Mouse (Mus musculus): ENCODE measurements around the gene Marc1.

Gene Marc1

DNA sequence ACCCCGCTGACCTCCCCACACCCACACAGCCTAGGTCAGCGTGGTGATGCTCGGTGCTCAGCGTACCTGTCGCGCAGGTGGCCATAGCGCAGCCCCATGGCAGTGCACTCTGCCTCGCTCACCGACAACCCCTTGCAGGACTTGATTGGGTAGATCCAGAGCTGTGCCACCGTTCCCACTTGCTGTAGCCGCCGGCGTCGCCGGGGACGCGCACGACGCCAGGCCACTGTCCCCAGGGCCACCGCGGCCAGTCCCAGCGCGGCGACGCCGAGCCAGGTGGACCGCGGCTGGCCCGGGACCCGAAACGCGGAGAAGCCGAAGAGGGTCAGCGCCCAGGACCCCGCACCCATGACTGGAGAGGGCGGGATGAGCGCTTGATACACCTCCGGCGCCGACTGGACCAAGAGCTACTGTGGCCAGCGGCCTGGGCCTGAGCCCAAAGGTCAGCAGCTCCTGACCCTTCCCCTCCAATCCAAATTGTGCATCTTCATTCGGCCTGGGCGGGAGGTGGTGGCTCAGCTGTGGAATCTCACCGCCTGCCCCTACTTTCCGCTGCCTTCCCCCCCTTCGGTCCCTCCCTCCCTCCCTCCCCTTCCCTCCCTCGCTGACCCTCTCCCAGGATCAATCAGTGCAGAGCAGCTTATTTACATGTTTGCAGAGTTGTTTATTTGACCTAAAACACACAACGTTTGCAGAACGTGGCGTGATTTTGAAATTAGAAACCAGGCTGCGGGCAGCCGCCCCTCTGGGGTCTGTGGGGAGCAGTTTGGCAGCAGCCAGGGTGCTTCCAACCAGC lies at the start of gene Marc1:
TSS of gene Marc1 (minus strand) at position 534 of the 796 bp plus-strand sequence.
- no peak for DNase-seq (ENCODE audit: low spot score in 2 of 2)

DNA sequence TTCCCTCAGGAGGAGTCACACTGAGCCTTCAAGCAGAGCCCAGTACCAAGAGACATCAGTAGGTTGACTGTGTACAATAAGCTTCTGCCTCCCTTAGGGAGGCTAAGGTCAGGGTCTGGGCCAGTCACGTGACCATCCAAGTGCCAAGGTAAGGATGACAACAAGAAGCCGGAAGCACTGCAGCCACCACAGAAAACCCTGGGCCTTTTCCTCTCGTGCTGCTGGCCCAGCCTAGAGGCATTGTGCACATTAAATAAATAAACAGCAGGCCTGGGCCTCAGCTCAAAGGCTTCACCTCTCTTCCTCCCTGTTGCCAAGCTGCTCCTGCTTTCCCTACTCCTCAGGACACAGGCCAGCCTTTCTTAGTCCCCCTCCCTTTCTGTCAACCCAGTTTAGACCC lies 49.2 kb upstream of the Marc1 start:
- DNase-seq (ENCODE audit: low spot score in 2 of 2): no peak

DNA sequence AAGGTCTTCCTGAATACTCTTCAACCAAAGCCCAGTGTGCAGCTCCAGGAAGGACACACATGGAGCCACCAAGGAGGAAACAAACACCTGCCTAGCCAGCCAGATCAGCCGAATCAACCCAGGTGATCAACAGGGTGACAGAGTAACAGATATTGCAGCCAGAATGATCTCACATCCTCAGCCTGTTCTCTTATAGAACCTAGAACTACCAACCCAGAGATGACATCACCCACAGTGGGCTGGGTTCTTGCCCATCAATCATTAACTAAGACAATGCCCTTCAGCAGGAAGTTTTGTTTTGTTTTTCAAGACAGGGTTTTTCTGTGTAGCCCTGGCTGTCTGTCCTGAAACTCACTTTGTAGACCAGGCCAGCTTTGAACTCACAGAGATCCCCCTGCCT lies 47.1 kb upstream of the Marc1 start:
- DNase-seq (ENCODE audit: low spot score in 2 of 2): no peak

DNA sequence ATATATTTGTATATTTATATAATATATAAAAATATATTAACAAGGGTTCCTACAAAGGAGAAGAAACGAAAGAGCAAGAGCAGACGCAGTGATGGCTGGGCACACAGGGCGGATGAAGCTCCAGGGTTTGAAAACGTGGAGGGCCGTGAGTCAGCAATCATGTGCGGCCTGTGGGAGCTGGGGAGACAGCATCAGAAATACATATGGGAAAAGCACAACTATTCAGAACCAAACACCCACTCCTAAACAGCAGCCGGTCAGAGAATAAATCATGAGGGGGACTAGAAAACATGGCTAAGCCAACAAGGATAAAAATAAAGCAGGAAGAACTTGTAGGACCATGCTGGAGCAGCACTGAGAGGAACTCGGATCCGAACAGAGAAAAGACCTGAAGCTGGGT lies 46.1 kb upstream of the Marc1 start:
- DNase-seq (ENCODE audit: low spot score in 2 of 2): no peak

DNA sequence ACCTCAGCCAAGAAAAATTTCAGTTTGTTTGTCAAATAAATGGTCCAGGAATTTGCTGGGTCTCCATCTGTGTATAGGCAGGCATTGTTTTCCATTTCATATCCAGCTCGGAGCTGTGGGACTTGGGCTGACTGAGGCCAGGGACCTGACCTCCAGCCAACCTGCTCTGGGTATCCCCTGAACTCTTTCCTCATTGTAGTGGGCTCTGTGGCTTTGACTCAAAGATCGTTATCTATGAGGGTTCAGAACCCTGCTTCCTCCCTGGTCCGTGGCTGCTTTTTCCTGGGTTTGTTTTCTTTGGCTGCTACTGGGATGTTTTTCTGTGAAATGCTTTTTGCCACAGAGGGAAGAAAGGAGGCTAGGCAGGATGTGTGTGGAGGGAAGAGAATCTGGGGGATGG lies 42.8 kb upstream of the Marc1 start:
- no peak for DNase-seq (ENCODE audit: low spot score in 2 of 2)

DNA sequence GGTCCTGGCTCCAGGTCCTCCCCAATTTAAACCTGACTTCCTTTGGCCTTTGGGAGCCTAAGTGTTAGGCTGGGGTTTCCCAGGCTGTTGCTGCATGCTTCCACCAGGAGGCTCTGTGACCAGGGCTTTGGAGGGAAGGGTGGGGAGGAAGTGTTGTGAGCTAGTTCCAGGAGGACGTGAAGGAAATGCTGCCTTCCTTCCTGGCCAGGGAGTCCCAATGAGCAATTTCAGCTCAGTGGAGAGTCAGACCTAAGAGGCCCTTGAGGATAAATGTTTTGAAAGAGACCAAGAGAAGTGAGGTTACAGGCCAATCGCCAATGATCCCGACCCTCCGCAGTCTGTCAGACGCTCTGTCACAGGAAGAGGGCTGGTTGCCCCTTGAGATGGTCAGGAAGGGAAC lies 42.2 kb upstream of the Marc1 start:
- peak; percentile 49 to 76 for DNase-seq (ENCODE audit: low spot score in 2 of 2)

DNA sequence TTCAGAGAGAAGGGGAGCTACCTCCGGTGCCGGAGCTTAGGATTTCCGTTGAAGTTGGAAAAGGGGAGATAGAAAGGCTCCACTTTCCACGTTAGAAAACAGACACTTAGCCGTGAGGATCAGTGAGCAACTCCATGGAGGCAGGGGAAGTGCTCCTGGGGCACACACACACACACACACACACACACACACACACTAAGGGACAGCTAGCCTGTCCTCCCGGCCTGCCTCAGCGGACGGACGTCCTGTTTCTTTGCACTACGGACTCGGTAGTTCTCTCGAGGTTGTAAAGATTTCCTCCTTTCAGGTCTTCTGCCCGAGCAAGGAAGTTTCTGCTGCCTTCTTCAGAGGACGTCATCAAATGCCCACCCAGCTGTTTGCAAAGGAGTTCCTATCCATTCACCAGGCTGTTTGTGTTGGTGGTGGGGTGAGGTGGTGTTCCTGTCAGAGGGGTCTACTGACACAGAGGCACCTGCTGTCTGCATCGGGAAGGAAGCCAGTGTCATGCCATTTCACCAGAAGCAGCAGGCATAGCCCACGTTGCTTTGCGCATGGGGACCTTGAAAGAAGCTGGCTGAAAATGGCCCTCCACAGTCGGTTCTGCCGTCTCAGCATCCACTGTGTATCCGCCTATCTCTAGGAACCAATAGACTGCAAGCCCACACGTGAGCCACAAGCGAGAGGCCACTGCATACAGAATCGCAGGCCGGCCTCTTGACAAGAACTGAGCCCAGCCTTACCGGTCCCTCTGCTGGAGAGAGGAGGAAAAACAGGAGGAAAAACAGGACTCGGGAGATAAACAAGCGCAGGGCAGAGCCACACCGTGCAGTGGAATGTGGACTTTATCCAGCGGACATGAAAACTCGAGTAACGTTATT lies 40.9 kb upstream of the Marc1 start:
- DNase-seq (ENCODE audit: low spot score in 2 of 2): peak; percentile 74 to 77

DNA sequence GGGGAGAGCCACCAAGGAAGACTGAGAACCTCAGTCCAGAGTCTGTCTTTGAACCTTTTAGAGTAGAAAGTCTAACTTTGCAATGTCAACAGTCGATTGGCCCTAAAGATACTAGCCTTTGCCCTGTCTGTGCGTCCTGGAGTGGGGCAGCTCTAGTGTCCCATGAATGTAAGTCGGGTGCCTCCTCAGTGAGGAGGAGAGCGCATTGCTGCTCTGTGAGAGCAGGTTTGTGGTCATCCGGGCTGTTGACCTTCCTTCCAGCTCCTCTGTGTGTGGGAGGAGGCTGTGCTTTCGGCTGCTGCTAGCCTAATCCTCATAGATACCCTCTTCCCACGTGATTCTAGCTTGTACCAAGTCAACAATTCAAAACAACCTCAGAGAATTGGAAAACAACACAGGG lies 40.1 kb upstream of the Marc1 start:
- no peak for DNase-seq (ENCODE audit: low spot score in 2 of 2)

DNA sequence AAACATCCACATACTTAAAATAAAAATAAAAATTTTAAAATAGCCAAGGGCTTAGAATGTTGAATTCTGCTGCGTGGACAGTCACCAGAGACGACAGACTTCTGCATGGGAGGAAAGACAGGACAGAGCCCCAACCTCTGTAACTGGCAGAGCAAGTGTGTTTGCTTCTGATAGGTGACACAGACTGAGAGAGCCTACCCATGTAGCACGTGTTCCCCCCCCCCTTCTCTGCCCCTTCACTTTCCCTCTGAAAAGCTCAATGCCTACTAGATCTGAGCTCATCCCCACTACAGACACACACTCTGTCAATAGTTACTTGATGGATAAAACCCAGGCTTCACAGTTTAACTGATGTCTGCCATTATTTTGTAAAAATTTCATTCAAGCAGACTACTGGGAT lies 35.9 kb upstream of the Marc1 start:
- no peak for DNase-seq (ENCODE audit: low spot score in 2 of 2)

DNA sequence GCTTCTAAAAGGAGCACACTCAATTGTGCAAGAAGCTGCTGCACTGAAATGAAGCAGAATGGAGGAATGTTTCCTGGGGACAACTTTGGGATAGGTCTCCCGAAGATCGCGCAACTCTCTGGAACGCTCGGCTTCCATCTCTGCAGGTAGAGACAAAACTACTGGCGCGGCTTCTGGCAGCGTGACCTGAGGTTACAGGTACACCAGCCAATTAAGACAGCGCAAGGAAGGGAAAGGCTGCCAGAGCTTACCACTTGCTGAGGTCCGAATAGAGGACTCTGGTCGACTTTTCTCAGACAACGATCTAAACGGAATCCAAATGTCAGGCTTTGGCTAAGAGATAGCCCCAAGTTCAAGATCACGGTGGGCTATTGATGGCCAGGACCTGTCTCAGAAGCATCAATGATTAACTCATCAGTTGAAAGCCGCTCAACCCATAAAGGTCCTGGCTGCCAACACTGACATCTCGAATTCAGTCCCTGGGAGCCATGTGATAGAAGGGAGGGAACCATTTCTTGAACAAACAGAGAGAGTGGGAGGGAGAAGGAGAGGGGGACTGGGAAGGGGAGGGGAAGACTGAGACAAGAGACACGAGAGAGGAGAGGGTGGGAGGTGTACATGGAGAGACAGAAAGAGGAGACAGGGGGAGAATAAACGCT lies 35.1 kb upstream of the Marc1 start, which contains the start of gene Marc2:
TSS of gene Marc2 (minus strand) at position 360 of the 659 bp plus-strand sequence.
- no peak for DNase-seq (ENCODE audit: low spot score in 2 of 2)

DNA sequence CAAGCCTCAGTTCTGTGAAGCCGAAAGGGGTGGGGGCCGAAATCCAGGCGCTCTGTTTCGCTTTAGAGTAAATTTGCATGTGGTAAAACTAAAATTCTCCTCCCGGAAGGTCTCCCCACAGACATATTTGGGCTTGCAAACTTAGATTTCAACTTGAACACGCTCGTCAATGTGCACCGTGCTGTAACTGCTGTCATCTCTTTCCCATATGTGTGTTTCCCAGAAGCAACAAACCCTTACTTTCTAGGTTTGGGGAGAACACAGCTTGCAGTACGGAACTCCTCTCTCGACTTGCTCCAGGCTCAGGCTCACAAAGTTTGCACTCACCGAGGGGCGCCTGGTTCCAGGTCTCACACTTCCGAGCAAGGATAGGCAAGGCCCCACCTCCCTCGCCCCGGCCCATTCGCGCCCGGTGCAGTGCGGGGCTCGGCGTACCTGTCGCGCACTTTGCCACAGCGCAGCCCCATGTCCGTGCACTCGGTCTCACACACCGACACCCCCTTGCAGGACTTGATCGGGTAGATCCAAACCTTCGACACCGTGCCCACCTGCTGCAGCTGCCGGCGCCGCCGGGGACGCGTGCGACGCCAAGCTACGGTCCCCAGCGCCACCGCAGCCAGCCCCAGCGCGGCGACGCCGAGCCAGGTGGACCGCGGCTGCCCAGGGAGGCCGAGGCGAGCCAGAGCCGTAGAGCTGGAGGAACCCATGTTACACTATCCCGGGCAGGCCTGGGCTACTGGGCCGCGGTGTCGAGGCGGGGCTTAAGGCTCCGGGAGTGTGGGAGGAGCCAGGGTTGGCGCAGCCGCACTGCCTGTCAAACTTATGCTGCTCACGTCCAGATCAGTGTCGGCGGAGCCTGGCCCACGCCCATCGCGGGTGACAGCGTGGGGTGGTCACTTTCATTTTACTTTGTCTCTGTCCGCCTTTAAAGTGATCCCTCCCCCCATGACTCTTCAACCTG lies 34.3 kb upstream of the Marc1 start:
- DNase-seq (ENCODE audit: low spot score in 2 of 2): peak; percentile 85 to 90

DNA sequence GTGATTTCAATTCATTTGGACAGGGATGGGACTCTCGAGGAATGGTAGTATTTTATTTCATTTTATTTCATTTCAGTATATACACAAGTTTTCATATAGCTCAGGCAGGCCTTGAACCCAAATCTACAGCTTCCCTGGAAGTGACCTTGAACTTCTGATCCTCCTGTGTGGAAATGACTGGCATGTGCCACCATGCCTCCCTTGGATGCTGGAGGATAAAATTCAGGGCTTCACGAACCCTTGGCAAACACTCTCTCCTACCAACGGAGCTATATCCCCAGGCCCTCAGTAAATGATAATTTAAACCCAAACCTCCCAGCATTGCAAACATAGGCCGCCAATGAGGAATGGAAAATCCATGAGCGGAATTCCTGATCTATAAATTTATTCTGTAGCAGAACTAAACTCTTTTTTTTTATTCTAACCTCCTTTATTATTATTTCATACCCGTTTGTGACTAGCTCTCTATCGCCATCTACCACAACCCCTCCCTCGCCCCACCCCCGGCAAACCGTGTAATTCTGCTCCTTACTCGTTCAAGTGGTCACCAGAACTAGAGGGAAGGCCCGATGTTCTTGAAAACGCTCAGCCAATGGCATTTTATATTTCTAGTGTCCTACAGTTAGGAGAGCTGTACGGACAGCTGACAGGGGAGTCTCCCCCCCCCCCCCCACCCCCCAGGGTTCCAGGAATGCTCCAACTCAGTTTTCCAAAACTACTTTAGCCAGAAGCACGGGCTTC lies 33.4 kb upstream of the Marc1 start:
- no peak for DNase-seq (ENCODE audit: low spot score in 2 of 2)

DNA sequence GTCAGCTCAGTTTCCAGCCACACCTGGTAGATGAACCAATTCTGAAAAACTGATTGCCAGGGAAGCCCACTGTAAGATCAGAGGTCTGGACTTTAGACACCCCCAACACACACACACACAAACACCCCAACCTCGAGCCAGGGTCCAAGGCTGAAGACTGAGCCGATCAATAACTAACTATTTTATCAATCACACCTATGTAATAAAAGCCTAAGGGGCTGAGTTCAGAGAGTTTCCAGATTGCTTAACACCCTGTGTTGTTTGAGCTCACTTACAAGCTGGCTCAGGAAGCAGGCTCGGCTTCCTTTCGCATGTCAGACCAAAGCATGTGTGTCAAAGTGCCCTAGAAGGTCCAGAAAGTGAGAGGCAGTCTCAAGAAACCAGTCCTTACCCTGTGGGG lies 26.5 kb upstream of the Marc1 start:
- no peak for DNase-seq (ENCODE audit: low spot score in 2 of 2)

DNA sequence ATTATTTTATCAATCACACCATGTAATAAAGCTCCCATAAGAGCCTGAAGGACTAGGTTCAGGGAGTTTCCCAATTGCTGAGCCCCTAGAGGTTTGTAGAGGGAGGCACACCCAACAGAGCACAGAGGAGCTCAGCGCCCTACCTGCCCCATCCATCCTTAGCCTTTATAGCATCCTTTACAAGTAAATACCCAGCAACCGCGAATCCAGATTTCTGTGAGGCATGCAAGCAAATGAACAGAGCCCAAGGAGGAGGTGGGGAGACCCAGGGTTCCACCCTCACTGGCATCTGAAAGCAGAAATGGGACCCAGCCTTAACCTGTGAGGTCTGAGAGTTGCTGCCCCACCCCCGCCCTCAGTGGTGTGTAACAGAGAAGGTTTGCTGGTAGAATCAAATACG lies 25.2 kb upstream of the Marc1 start:
- DNase-seq (ENCODE audit: low spot score in 2 of 2): no peak

DNA sequence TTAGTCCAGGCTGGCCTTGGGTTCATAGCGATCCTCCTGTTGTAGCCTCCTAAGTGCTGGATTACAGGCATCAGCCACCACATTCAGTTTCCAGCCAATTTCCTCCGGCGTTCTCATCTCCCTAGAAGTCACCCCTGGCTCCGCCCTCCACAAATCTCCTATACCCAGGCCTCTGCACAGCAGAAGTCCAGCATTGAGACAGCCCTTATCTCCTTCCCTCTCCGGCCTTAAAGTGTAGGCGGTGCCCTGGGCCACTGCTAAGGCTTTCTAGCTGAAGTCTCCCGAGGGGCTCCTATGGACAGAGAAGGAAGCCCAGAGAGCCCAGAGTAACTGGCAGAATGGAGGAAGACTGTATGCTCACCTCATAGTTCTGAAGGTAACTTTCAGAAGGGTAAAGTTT lies 22.4 kb upstream of the Marc1 start:
- no peak for DNase-seq (ENCODE audit: low spot score in 2 of 2)

DNA sequence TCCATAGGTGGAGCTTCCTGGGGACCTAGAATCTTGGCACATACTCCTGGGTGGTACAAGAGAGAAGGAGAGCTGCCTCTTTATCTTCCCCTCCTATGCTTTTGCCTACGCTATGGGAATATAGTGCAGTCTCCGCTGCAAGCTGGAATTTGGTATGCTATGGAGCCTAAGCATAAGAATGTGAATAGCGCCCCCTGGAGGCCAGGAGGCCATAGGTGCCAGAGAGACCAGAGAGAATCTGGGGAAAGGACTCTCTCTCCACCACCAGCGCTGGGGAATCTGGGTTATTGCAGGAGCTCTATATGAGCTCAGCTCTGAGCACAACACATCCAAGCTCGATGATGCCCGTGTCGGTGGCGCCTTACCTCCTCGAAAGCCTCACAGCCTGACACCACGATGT lies 21.1 kb upstream of the Marc1 start:
- no peak for DNase-seq (ENCODE audit: low spot score in 2 of 2)

DNA sequence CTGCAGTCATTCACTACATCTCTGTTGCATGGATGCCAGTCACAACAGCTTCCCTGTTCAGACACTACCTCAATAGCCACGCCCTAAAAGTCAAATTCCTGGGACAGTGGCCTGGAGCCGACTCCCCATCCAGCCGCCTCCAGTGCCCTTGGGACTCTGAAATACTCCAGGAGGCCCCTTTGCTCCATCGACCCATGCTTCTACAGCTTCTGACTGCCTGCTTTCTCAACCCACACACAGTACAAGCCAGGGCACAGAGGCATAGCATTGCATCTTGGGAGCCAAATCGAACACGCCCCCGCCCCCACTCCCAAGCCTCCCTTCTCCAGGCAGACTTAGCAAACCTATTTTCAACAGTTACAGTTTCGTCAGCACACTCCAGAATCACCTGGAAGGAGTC lies 18.8 kb upstream of the Marc1 start:
- no peak for DNase-seq (ENCODE audit: low spot score in 2 of 2)

DNA sequence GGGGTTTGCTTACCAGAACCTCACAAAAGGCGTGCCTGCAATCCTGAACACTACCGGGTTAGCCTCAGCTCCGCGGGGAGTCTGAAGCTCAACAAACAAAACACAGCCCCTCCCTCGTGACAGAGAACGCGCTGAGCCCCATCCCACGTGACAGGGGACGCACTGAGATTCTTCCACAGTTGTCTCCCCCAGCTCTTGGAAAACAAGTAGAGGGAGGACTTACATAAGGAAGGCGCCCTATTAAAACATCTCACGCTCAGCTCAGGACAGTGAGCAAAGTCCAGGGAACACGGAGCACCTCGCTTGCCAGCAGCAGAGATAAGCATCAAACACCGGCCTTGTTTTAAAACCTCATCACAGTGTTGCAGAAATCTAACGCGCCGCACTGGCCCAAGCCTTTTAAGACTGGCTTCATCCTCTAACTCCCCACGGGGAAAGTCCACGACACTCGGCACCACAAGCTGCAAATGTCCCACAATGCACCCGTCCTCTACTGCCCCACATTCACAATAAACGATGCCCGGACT lies 16.1 kb upstream of the Marc1 start:
- peak in 1 of 2 experiments; percentile 37 for DNase-seq (ENCODE audit: low spot score in 2 of 2)

DNA sequence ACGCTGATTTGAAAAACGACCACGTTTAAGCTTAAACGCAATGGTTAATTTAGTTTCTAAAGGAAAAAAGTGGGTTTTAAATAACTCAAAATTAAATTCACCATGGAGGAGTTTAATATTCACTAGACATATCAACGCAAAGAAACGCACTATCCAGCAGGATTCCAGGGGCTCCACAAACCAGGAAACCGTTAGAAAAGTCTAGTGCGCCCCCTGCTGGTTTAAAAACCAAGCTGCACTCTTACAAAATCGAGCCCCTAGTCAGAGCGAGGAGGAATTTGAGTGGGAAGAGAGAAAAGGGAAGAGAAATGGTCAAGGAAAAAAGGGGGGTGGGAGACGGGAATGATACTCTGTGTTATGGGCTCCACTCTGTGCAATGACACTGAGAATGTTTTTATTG lies 14.0 kb upstream of the Marc1 start:
- DNase-seq (ENCODE audit: low spot score in 2 of 2): no peak

DNA sequence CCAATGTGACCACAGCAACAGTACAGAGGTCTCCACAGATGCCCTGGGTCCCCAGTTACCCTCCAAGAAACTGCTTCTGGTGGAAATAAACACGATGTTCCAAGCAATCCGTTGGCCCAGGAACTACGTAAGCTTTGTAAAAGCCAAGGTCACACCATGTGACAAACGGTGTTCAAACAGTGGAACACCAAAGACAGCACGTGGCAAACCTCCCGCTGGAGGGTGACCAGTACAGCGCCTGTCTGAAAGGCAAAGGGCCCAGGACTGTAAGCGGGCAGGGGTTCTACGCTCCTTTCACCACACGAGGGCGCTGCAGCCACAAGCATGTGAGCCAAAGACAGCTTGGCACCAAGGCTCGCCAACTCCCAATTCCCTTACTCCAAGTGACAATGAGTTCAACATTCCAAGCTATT lies 13.3 kb upstream of the Marc1 start:
- peak; percentile 79 to 95 for DNase-seq (ENCODE audit: low spot score in 2 of 2)
